Mouse (Mus musculus): ENCODE results near the gene Tnfaip8l1.

Gene Tnfaip8l1

DNA sequence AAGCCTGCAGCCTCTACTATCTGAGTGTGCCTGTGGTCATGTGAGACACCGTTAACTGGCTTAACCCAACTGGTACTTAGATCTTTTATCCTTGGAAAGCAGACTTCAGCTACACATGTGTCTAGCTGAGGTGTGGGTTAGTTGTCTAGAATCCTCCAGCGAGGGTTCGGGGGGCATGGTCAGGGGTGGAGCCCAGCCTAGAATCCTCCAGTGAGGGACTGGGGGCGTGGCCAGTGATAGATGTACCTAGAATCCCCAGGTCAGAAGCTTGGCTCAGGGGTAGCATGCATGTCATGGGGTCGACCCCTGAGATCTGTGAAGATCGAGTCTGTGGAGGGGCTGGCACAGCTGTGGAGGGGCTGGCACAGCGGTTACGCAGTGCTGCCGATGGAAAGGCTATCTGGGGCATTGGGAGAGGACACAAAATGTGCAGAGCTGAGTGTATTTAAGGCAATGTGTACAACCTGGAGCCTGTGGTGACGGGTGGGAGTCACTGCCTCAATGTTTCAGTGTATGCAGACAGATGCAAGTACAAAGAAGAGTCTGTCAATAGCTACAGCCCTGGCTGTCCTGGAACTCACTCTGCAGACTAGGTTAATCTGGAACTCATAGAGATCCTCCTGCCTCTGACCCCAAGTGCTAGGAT is 11.2 kb downstream of the Tnfaip8l1 start:
- in situ Hi-C loops (cut with MboI; ENCODE audit: low sequenced_read_pairs), result no loop called here

DNA sequence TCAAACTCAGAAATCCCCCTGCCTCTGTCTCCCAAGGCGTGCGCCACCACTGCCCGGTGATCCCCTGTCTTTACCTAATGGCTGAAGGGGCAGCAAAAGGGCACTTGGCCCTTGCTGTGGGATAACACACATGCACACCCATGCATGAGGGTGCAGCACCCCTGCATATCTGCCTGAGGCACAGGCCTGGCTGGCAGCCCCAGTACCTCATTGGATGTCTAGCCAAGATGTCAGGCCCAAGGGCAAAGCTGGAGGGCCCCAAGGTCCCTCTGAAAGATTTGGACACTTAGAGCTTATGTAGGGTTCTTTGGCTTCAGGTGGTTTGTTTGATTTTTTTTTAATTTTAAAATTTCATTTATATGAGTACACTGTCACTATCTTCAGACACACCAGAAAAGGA is 13.1 kb downstream of the Tnfaip8l1 start:
- in situ Hi-C loops (cut with MboI; ENCODE audit: low sequenced_read_pairs), result no loop called here

DNA sequence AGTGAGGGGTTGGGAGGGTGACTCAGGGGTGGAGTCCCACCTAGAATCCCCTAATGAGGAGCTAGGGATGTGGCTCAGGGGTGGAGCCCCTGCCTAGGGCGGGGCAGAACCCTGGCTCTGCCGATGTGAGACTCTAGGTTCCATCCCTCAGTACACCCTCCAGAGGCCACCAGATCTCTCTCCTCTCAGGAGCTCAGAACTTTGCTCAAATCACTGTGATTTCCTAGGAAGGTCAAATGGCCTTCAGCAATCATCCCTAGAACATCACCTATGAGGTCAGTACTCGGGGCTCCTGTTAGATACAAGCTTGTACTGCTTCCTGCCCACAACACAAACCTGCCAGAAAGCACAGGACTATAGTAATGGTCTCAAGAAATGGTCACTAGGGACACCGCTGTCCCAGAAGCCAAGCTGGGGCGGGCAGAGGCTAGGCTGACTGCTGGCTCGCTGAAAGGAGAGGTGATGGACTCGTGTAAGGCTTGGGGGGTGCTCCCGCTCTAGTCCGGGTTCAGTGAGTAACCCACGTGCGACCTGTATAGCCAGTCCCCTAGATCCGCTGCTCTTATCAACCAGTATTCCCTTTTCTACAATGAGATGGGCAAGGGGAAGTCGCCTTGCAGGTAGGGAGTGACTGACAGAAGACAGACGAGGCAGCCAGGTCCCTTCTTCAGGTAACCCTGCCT is 20.8 kb downstream of the Tnfaip8l1 start:
- in situ Hi-C loops (cut with MboI; ENCODE audit: low sequenced_read_pairs), result no loop called here

DNA sequence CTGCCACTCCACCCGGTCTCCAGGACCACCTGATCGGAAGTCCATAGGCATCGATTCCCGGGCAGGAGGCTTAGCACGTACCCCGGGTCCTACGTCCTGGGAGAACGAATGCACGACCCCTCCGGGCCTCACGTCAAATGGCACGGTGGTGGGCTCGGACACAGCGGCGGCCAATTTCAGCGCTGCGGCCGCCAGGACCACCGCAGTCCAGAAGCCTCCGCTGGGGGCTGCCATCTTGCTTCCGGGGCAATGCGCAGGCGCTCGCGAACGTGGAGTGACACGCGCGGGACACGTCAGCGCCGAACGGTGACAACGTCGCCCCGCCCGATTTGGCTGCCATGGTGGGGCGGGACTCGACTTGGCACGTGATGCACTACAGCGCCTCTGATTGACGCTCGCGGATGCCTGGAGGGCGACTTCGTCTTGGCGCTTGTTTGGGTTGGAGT is 21.4 kb downstream of the Tnfaip8l1 start, which contains the start of gene Mydgf:
Gene Mydgf (minus strand): TSS at position 263 of the 446 bp plus-strand sequence.
- in situ Hi-C loops (cut with MboI; ENCODE audit: low sequenced_read_pairs), result no loop called here

DNA sequence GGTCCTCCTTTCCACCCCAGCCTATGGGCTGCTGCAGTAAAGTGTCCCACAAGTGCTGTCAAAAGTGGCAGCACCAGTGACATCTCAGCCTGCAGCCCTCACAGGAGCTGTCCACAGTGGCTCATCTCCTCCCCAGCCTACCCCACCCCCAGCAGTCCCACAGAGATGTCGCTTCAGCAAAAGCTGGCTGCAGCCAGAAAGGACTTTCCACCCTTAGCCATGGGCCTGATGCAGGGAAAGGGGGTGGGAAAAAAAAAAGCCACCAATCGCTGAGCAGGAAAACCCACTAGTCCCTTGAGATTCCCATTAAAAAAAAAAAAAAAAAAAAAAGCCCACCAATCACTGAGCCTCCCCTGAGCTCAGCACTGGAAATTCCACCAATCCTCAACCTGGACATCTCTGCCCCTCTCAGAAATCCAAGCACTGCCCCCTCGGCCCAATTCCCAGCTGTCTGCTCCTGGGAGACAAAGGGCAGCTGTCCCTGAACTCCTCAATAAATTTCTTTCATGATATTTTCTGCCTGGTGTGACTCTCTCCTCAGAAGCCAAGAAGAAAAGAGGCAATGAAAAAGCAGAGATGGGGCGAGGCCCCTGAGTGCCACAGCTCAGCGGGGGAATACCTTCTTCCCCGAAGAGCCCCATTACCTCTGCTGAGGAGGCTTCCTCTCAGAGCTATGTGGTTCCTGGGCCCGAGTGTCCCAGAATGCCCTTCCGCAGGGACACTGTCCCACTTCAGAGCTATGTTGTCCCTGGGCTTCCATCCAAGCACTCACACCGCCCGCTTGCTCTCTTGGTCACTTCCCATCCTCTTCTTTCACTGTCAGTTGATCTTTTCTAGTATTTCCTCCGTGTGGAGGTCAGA is 23.2 kb downstream of the Tnfaip8l1 start:
- in situ Hi-C loops (cut with MboI; ENCODE audit: low sequenced_read_pairs), result no loop called here

DNA sequence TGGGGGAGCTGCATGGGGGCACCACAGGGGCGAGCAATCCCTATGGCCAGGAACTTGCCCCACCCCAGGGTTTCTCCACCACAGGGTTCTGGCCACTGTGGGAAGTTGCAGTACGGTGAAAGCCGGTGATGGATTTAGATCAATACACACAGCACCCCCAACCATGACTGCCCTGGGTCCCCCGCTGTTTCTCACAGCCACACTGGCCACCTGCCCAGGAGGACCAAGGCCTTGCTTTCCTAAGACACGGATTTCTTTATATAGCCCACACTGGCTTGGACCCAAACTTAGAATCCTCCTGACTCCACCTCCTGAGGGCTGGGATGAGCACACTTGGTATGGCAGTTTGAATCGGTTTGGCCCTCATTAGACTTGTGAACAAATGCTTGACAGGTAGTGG is 29.0 kb downstream of the Tnfaip8l1 start:
- in situ Hi-C loops (cut with MboI; ENCODE audit: low sequenced_read_pairs), result no loop called here

DNA sequence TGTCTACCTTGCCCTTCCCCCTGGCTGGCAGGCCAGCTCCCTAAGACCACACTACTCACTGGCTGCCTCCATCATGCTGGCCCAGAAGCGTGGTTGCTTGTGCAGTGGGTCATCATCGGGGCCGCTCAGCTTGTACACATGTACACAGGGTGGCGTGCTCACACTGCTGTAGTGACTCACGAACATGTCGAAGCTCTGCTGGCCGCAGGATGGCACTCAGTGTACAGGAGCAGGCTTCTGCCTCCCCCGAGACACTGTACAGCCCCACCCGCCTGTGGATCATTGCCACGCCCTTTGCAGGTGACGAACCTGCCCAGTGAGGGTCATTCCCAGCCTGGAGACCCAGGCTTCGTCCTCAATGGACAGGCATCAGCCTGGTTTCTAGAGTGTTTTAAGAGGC is 32.1 kb downstream of the Tnfaip8l1 start:
- in situ Hi-C loops (cut with MboI; ENCODE audit: low sequenced_read_pairs), result no loop called here

DNA sequence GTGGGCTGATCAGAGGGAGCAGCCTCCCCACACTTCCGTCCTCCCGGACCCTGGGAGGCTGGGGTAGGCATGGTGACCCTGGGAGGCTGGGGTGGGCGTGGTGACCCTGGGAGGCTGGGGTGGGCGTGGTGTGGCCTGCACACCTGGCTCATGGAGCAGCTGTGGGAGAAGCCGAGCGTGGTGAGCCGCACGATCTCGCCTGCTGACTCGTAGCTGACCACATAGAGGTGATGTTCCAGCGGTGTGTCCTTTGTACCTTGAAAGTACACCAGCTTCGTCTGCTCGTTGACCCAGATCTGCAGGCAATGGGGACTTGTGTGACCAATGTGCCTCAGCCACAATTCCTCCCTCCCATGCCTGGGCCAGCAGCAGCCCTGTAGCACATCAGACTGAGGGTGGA is 32.5 kb downstream of the Tnfaip8l1 start:
- in situ Hi-C loops (cut with MboI; ENCODE audit: low sequenced_read_pairs), result no loop called here

DNA sequence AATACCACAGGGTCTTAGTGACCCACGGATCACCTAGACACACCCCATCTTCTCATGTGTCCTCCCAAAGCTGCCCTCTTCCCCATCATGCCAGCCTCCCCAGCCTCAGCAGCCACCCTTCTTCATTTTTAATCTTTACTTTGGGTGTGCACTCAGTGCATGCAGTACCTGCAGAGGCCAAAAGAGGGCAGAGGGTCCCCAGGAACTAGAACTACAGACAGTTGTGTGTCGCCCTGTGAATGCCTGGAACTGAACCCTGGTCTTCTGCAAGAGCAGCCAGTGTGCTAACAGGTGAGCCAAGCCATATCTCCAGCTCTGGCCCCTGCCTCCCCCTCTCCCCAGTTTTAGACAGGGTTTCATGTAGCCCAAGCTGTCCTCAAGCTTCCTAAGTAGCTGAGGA is 34.6 kb downstream of the Tnfaip8l1 start:
- in situ Hi-C loops (cut with MboI; ENCODE audit: low sequenced_read_pairs), result no loop called here

DNA sequence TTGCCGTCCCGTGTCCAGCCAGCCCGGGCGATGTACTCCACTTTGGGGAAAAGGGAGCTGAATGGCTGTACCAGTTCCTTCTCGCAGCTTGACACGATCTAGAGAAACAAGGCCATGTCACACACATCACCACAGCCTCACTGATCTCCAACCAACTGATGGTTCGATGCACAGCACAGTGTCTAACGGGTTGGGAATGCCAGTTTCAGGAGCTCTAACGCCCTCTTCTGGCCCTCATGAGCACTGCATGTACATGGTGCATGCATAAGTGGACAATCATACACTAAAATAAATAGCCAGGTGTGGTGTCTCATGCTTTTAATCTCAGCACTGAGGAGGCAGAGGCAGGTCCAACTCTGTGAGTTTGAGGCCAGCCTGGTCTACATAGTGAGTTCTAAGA is 38.3 kb downstream of the Tnfaip8l1 start:
- in situ Hi-C loops (cut with MboI; ENCODE audit: low sequenced_read_pairs), result no loop called here

DNA sequence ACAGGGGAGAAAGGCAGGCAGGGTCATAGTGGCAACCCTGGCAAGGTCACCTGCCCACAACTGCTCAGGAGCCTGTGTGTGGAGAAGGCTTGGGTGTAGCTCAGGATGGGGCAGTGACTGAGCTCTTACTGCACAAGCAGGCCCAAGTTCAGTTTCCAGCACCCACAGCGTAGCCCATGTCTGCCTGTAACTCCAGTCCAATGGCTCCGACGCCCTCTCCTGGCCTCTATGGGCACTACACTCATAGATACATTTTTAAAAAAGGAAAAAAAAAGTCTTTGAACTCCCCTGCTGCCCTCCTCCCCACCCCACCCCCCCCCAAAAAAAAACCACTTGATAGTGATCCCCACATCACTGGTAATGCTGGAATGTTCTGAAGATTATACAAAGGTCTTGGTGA is 39.4 kb downstream of the Tnfaip8l1 start:
- in situ Hi-C loops (cut with MboI; ENCODE audit: low sequenced_read_pairs), result no loop called here

DNA sequence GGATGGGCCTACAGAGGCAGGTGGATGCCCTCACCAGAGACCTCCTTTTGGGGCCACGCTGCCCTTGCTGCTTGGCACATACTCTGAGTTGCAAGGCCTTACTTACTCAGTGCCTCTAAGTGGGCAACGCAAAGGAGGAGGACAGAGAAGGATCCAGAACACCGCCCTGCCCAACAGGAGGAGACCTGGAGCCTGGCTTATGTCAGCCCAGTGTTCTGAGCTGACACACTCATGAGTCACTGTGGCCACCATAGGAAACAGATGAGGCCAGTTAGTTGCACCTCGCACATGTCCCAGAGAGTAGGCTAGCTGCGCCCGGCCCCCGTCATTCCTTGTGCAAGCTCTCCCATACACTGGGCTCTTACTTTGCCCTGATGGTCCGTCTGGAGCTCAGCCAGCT is 40.2 kb downstream of the Tnfaip8l1 start:
- in situ Hi-C loops (cut with MboI; ENCODE audit: low sequenced_read_pairs), result no loop called here

DNA sequence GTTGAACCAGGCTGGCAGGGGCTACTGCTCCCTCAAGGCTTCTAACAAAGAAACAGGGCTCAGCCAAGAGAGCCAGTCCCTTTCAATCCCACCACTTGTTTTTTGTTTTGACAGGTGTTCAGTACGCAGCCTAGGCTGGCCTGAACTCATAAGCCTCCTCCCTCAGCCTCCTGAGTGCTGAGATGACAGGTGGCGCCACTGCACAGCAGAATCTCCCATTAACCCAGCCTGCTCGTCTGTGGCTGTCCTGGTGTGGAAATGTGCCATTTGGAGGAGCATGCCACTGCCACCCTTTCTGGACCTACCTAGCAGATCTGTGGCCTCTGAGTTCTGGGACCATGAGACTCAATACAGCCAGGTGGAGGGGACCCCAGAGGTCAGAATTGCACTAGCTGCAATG is 41.5 kb downstream of the Tnfaip8l1 start:
- in situ Hi-C loops (cut with MboI; ENCODE audit: low sequenced_read_pairs), result no loop called here

DNA sequence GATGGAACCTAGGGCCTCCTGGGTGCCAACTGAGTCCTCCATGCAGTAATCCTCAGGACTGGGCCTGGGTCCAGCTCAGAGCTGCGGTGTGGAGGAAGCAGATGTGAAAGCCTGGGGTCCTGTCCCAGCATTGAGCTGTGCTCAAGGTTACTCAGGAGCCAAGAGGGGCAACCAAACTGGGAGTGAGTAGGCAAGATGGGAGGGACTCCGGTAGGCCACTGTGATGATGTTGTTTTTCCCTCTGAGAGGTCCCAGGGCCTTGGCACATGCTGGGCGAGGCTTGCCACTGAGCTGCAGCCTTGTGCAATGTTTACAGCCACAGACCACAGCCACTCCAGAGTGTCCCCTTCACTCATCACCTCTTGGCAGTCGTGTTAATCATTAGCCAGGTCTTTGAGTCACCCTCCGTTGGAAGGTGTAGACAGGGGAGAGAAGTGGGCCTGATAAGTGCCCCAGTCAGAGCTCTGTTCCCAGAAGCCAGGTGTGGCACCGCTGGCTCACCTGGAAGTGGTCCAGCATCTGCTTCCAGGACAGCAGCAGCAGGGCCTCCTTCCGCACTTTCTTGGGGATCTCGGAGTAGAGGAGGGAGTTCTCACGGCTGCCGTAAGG is 44.1 kb downstream of the Tnfaip8l1 start:
- in situ Hi-C loops (cut with MboI; ENCODE audit: low sequenced_read_pairs), result no loop called here

DNA sequence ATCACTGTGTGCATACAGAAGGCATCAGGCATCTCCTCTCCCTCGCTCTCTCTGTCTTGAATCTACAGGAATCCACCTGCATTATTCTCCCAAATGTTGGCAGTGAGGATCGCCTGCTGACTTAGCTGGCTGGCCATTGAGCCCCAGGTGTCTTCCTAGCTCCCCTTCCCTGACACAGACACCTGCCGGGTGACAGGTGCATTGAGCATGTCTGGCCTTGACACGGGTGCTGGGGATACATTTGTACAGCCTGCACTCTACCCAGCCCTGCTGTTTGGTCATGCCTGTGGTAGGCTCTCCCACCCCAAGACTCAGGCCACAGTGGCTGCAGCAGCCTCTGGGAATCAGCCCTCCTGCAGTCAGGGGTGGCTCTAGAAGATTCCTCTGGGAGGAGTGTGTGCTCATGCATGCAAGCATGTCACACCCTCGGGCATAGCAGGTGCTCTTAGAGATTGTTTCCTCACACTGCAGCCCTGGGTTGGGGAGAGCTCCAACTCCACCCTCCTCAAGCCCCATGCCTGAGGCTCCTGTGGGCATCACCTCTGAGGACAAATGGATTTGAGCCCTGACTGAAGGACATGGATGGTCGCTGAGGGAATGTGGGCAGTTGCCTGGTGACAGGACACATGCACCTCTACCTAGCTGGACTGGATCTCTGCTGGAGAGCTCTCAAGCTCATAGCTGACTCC is 44.9 kb downstream of the Tnfaip8l1 start:
- in situ Hi-C loops (cut with MboI; ENCODE audit: low sequenced_read_pairs), result no loop called here

DNA sequence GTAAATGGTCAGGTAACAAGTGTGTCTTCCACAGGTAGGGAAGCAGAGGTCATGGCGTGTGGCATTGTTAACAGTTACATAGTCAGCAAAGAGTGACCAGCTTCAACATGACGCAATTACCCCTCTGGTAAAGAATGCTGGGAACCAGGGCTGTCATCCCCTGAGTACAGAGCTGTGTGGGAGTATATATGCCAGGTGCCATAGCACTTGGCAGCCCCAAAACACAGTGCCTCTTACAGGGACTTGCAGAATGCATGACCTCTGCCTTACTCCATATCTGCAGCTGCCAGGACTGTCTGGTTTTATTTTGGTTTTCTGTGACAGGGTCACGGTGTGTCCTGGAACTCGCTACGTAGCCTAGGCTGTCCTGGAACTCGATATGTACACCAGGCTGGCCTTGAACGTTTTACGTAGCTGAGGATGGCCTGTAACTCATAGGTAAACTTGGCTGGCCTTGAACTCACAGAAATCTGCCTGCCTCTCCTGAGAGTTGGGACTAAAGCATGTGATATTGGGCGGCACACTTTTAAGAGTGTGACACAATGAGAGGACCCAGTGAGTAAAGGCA is 45.8 kb downstream of the Tnfaip8l1 start:
- in situ Hi-C loops (cut with MboI; ENCODE audit: low sequenced_read_pairs), result no loop called here

DNA sequence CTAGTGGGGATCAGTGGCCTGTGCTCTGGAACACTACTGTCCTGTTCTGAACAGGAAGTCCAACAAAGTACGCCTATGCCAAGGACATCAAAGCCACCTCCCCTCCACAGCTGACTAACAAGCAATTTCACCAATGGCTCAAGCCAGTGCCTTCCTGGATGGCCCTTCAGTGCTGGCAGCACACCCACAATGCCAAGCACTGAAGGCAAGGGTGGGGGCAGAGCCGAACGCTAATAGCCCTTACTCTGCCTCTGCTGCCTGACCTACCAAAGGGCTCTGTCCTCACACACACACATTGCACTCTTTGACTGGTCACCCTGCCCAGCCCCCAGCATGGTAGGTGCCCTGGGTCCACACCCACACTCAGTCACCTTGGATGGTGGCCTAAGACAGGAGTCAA is 46.5 kb downstream of the Tnfaip8l1 start:
- in situ Hi-C loops (cut with MboI; ENCODE audit: low sequenced_read_pairs), result no loop called here

DNA sequence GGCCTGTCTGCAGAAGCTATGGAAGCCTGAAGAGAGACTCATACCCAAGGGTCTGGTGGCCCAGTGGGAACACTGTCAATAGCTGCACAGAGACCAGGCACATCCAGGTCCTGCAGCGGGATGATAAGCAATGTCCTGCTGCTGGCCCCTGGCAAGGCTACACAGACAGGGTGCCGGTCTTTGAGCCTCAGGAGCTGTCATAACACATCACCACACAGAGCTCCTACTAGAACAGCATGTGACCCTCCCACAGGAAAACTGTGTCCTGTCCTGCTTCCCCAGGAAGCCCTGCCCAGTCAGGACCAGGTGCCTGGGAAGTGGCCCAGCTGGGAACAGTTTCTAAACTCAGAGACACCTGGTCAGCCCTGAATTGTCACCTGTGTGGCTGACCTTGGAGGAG is 48.8 kb downstream of the Tnfaip8l1 start:
- in situ Hi-C loops (cut with MboI; ENCODE audit: low sequenced_read_pairs), result no loop called here

DNA sequence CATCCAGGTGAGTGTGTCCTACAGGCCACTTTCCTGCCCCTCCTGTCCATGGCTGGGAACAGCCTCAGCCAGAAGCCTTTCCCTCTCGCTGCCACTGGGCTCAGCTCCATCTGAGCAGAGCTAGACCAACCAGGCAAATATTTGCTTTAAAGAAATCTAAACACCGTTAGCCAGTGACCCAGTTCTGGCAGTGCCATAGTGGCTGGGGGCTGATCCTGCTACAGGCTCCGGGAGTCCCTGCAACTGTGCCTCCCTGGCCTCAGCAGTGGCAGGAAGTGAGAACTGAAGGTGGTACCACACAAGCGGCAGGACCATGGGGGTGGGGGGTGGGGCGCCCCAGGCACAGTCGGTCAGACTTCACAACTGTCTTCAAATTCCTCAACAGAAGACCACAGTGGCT is 50.4 kb downstream of the Tnfaip8l1 start:
- in situ Hi-C loops (cut with MboI; ENCODE audit: low sequenced_read_pairs), result no loop called here

DNA sequence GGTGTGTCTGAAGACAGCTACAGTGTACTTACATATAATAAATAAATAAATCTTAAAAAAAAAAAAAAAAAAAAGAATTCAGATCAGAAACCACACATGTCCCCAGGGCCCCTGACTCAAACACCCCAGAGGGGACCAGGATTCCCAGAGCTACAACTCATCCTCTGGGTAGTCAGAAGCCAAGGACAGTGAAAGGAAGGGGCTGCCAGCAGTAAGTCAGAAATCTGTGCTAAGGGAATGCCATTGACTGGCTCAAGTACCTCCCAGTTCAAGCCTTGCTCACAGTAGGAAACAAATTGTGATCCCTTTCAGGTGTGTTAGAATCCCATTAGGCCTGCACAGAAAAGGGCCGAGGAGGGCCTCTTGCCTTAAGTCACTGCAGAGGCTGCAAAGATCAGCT is 52.0 kb downstream of the Tnfaip8l1 start:
- in situ Hi-C loops (cut with MboI; ENCODE audit: low sequenced_read_pairs), result no loop called here

Data from CH12F3 (cell line).